ENCODE assay signal across 11 mouse cellular contexts in the genomic region with DNA sequence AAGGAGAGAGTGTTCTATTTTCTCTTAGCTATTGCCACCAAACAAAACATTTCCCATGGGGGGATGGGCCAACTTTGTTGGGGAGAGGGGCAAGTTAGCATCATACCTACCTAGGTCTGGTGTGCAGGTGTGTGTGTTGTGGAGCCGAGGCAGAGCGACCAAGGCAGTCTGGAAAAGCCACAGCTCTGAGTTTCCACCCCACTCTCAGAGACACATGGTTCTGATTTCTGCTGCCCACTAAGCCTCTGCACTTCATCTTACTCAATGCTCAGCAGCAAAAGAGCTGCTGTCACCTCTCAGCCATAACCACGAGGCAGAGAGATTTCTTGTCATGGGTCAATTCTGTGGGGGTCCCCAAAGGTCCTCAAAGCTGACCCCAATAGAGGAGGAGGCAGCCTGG. TPM values are rescaled to one million over a fixed set of nuclear protein-coding genes. Genes with fewer than 3 reads are reported as not detected.
DNase-seq lines count a peak whose midpoint lies in the region; ATAC-seq and TF ChIP-seq lines count a peak whose summit lies in the region.
"Had no signal": no experiment of that assay in that cellular context is flagged by ENCODE, and none has a peak within 500 bp of the region (broad histone marks: within the 10 kb centered on the region; RNA-seq: fewer than 3 reads in every experiment).

No protein-coding gene starts in this region.

- no peak for TF ChIP-seq CTCF in lung, postnatal 0 days (IDR thresholded peaks at IDR 0.05)
- TF ChIP-seq CTCF in forebrain, postnatal 0 days (IDR thresholded peaks at IDR 0.05; ENCODE audit: low read depth), result no peak

- 53% methylated on average over 3 of the region's 3 CpGs for WGBS in lung, embryonic 15.5 days
- WGBS in lung, postnatal 0 days, result 63% methylated on average over 3 of the region's 3 CpGs
- WGBS in forebrain, postnatal 0 days, result 45% methylated on average over 3 of the region's 3 CpGs
- 19% methylated on average over 3 of the region's 3 CpGs for WGBS in limb, embryonic 14.5 days
- WGBS in neural tube, embryonic 15.5 days, result 52% methylated on average over 3 of the region's 3 CpGs

- H3K9me3 ChIP-seq in lung, embryonic 15.5 days, result no peaks in the 10 kb centered on the region
- H3K9me3 ChIP-seq in lung, postnatal 0 days (ENCODE audit: low read length), result no peaks in the 10 kb centered on the region
- no peaks in the 10 kb centered on the region for H3K9me3 ChIP-seq in forebrain, postnatal 0 days (ENCODE audit: low read length)
- H3K9me3 ChIP-seq in limb, embryonic 14.5 days (ENCODE audit: control insufficient read depth, low read length), result no peaks in the 10 kb centered on the region
- no peaks in the 10 kb centered on the region for H3K9me3 ChIP-seq in neural tube, embryonic 15.5 days (replicated peaks)

- ATAC-seq in lung, embryonic 15.5 days (ENCODE audit: borderline replicate concordance, extremely low read depth, low FRiP score, low TSS enrichment), result no peak
- no peak for ATAC-seq in lung, postnatal 0 days
- 0 out of 2 replicates have a peak, but pooled peaks have one; percentile 5 for ATAC-seq in forebrain, postnatal 0 days
- ATAC-seq in limb, embryonic 14.5 days (ENCODE audit: low FRiP score, low read depth), result no peak
- ATAC-seq in neural tube, embryonic 15.5 days (ENCODE audit: low FRiP score), result no peak
- ATAC-seq in activated CD4-positive, CD25-positive, alpha-beta regulatory T cell, adult 4 months, result no peak
- ATAC-seq: liver, postnatal 0 days had no signal

- H3K4me1 ChIP-seq in lung, embryonic 15.5 days, result peaks cover 19% of the 10 kb centered on the region
- H3K4me1 ChIP-seq in lung, postnatal 0 days (ENCODE audit: insufficient read depth, low read depth, low read length), result no peaks in the 10 kb centered on the region
- peaks cover 39% of the 10 kb centered on the region for H3K4me1 ChIP-seq in forebrain, postnatal 0 days (ENCODE audit: insufficient read depth)
- peaks cover 15% of the 10 kb centered on the region for H3K4me1 ChIP-seq in limb, embryonic 14.5 days (ENCODE audit: control insufficient read depth, insufficient read depth, low read length)
- H3K4me1 ChIP-seq in neural tube, embryonic 15.5 days, result peaks cover 63% of the 10 kb centered on the region

- no peak for TF ChIP-seq POLR2A in limb, embryonic 14.5 days (IDR thresholded peaks at IDR 0.05; ENCODE audit: borderline replicate concordance, extremely low read depth, insufficient read depth, insufficient read length)

- H3K36me3 ChIP-seq in lung, embryonic 15.5 days, result no peaks in the 10 kb centered on the region
- H3K36me3 ChIP-seq in lung, postnatal 0 days (ENCODE audit: insufficient read depth, low read length), result no peaks in the 10 kb centered on the region
- H3K36me3 ChIP-seq in forebrain, postnatal 0 days (ENCODE audit: insufficient read depth), result no peaks in the 10 kb centered on the region
- no peaks in the 10 kb centered on the region for H3K36me3 ChIP-seq in limb, embryonic 14.5 days (ENCODE audit: control insufficient read depth, insufficient read depth, low read length)
- no peaks in the 10 kb centered on the region for H3K36me3 ChIP-seq in neural tube, embryonic 15.5 days

- DNase-seq in lung, postnatal 0 days (ENCODE audit: low spot score), result no peak
- DNase-seq in forebrain, postnatal 0 days, result no peak
- DNase-seq in limb, embryonic 14.5 days (ENCODE audit: low spot score), result no peak
- DNase-seq in adipocyte (ENCODE audit: low spot score), result no peak
- DNase-seq: gastrocnemius, adult 2 months; liver, postnatal 0 days had no signal

- TF ChIP-seq EP300 in lung, postnatal 0 days (IDR thresholded peaks at IDR 0.05), result no peak

- H3K4me2 ChIP-seq in lung, embryonic 15.5 days, result peak overlapping the region; percentile 54; the same call in 1 of the 2 replicates
- no peak overlapping the region for H3K4me2 ChIP-seq in lung, postnatal 0 days (replicated peaks; ENCODE audit: low read depth, low read length)
- peak overlapping the region; percentile 50; the same call in 1 of the 2 replicates for H3K4me2 ChIP-seq in forebrain, postnatal 0 days (ENCODE audit: low read depth)
- H3K4me2 ChIP-seq in limb, embryonic 14.5 days (replicated peaks; ENCODE audit: low read depth, low read length, severe bottlenecking), result peak overlapping the region; percentile 34; the same call in 1 of the 2 replicates
- H3K4me2 ChIP-seq in neural tube, embryonic 15.5 days, result peak overlapping the region; percentile 53; the same call in 1 of the 2 replicates

- H3K9ac ChIP-seq in lung, embryonic 15.5 days, result no peak overlapping the region
- no peak overlapping the region for H3K9ac ChIP-seq in lung, postnatal 0 days (replicated peaks; ENCODE audit: low read depth)
- no peak overlapping the region for H3K9ac ChIP-seq in forebrain, postnatal 0 days
- H3K9ac ChIP-seq in limb, embryonic 14.5 days (ENCODE audit: low read depth, low read length, severe bottlenecking), result no peak overlapping the region
- 0 out of 2 replicates have a peak overlapping the region, but pooled peaks have one; percentile 14 for H3K9ac ChIP-seq in neural tube, embryonic 15.5 days (replicated peaks)
- H3K9ac ChIP-seq: liver, postnatal 0 days had no signal

- no peaks in the 10 kb centered on the region for H3K27me3 ChIP-seq in lung, embryonic 15.5 days
- H3K27me3 ChIP-seq in lung, postnatal 0 days (replicated peaks; ENCODE audit: insufficient read depth, low read length), result no peaks in the 10 kb centered on the region
- H3K27me3 ChIP-seq in forebrain, postnatal 0 days (ENCODE audit: insufficient read depth, low read length), result no peaks in the 10 kb centered on the region
- H3K27me3 ChIP-seq in limb, embryonic 14.5 days (ENCODE audit: control insufficient read depth, insufficient read depth, low read length), result no peaks in the 10 kb centered on the region
- no peaks in the 10 kb centered on the region for H3K27me3 ChIP-seq in neural tube, embryonic 15.5 days (replicated peaks)

- H3K27ac ChIP-seq in lung, embryonic 15.5 days, result no peak overlapping the region
- no peak overlapping the region for H3K27ac ChIP-seq in lung, postnatal 0 days (ENCODE audit: low read length)
- peak overlapping the region; percentile 92 for H3K27ac ChIP-seq in forebrain, postnatal 0 days (ENCODE audit: low read depth, low read length)
- H3K27ac ChIP-seq in limb, embryonic 14.5 days (replicated peaks; ENCODE audit: low read depth, low read length), result peak overlapping the region; percentile 53
- H3K27ac ChIP-seq in neural tube, embryonic 15.5 days (replicated peaks), result peak overlapping the region; percentile 87
- H3K27ac ChIP-seq: gastrocnemius, adult 2 months had no signal

- no peak overlapping the region for H3K4me3 ChIP-seq in lung, embryonic 15.5 days
- H3K4me3 ChIP-seq in lung, postnatal 0 days (ENCODE audit: low read depth, low read length), result no peak overlapping the region
- H3K4me3 ChIP-seq in forebrain, postnatal 0 days (ENCODE audit: low read depth, low read length), result no peak overlapping the region
- H3K4me3 ChIP-seq in limb, embryonic 14.5 days (replicated peaks; ENCODE audit: low read length), result no peak overlapping the region
- no peak overlapping the region for H3K4me3 ChIP-seq in neural tube, embryonic 15.5 days (replicated peaks)

RNA-seq across cellular contexts. Expression of a gene that starts 28.8 kb away (rescaled TPM):
- not detected in 2 replicates for polyA plus RNA-seq in lung, embryonic 15.5 days (2015; fragmentation: Nextera tagmentation; extraction: Ambion mirVana)
- not detected in 2 replicates for polyA plus RNA-seq in lung, postnatal 0 days (2015; fragmentation: Nextera tagmentation; extraction: Ambion mirVana)
- total RNA-seq in forebrain, postnatal 0 days (2014; rRNA removed), result 0.38 and 2.2 TPM in 2 replicates
- polyA plus RNA-seq in forebrain, postnatal 0 days (2015; fragmentation: Nextera tagmentation; extraction: Ambion mirVana), result 0.08 and 0.25 TPM in 2 replicates
- 0.06 and 0.20 TPM in 2 replicates for polyA plus RNA-seq in limb, embryonic 14.5 days (2012; rRNA removed)
- 0.23 and 0.43 TPM in 2 replicates for polyA plus RNA-seq in limb, embryonic 14.5 days (2014; fragmentation: Nextera tagmentation; extraction: Ambion mirVana)
- polyA plus RNA-seq in neural tube, embryonic 15.5 days (2015; fragmentation: Nextera tagmentation; extraction: Ambion mirVana), result 1.0 and 1.5 TPM in 2 replicates
- not detected for polyA plus RNA-seq in activated CD4-positive, CD25-positive, alpha-beta regulatory T cell, adult 4 months (2017; shearing (Covaris generic))
- total RNA-seq: ES-E14; gastrocnemius, adult 2 months; heart, postnatal 25 days had no signal
- polyA plus RNA-seq: liver, postnatal 0 days had no signal

Comparison
In these comparisons a context has a peak if more than half of its experiments do, and no peak if none do; other contexts are left out.
1. H3K27ac ChIP-seq: peak in forebrain, postnatal 0 days (single experiment), limb, embryonic 14.5 days (single experiment) and neural tube, embryonic 15.5 days (single experiment); none in lung, embryonic 15.5 days (single experiment) and lung, postnatal 0 days (single experiment).